Mouse (Mus musculus) cerebellum, adult 2 months (tissue): Measurements from ENCODE around the gene Gap43.
"Not testable (repeated sequence)": the region's sequence is repeated elsewhere in the genome, so short reads cannot be mapped to it uniquely, and the experiment has no call there.

ENCODE experiments used
- CTCF ChIP-seq: fragments of 200-500 bp; IDR thresholded peaks from 2 replicates; pipeline ENCODE4 v1.5.1; 2011; ENCODE audit warnings: low read depth, mild to moderate bottlenecking, control low read depth, low read length, moderate library complexity, borderline replicate concordance; ENCODE audit not compliant: insufficient read depth
- POLR2A ChIP-seq: fragments of 200-500 bp; IDR thresholded peaks from 2 replicates; pipeline ENCODE4 v1.6.1; 2011; ENCODE audit warnings: low read length, control low read depth, borderline replicate concordance; ENCODE audit not compliant: insufficient read depth

GRCm38 (mm10) chr16:42244121-42244520 lies 96.3 kb downstream of the Gap43 start:
- TF ChIP-seq CTCF, POLR2A: not testable (repeated sequence)
